Mouse (Mus musculus): ENCODE results near the gene Pacsin1.

DNA sequence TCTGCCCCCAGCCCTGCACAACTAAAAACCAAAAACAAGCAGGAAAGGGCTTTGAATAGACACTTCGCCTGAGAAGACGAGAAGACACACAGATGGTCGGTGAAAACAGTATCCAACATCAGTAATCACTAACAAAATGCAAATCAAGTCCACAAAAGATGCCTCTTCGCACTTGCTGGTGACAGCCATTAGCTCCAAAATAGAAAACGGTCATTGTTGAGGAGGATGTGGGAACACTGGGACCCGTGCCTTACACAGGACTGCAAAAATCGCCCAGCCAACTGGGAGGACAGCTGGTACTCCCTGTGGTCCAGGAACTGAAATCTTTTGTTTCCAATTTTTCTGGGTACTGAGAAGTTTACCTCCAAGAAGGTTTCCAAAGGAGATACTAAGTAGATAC lies 18.6 kb downstream of the Pacsin1 start:
- no peak for TF ChIP-seq CTCF (IDR thresholded peaks at IDR 0.05; ENCODE audit: control insufficient read depth, insufficient read depth, insufficient read length)
- TF ChIP-seq CEBPB (IDR thresholded peaks at IDR 0.05; ENCODE audit: low read depth) = no peak
- no peak for TF ChIP-seq MYOG (IDR thresholded peaks at IDR 0.05; ENCODE audit: control insufficient read depth, extremely low read depth, insufficient read length)
